Mouse (Mus musculus): ENCODE measurements around the gene Chst1.

DNA sequence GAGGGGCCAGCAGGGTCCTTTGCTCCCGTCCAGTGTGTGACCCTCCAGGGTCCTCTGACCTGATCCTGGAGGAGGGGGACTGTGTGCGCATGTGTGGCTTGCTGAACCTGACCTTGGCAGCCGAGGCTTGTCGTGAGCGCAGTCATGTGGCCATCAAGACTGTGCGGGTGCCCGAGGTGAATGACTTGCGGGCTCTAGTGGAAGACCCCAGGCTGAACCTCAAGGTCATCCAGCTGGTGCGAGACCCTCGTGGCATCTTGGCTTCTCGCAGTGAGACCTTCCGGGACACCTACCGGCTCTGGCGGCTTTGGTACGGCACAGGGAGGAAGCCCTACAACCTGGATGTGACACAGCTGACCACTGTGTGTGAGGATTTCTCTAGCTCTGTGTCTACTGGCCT is 14.1 kb downstream of the Chst1 start:
- no peak for TF ChIP-seq POLR2A (IDR thresholded peaks at IDR 0.05; ENCODE audit: extremely low read depth, insufficient read depth, low read length)
- no peak for TF ChIP-seq CTCF (IDR thresholded peaks at IDR 0.05; ENCODE audit: low read depth, low read length)
